Mouse (Mus musculus) thymus, adult 2 months (tissue): ENCODE measurements around the gene Rrp12. TPM values are rescaled to one million over a fixed set of nuclear protein-coding genes. Genes with fewer than 3 reads are reported as not detected.
"Not testable (repeated sequence)": the region's sequence is repeated elsewhere in the genome, so short reads cannot be mapped to it uniquely, and the experiment has no call there.

Experiments used
- DNase-seq: peaks from one replicate; pipeline ENCODE4 v3.0.0; 2021
- H3K27ac ChIP-seq: fragments of 200-500 bp; 2 replicates; pipeline ENCODE4 v1.5.1; 2012; ENCODE audit warnings: low read length, control low read depth; ENCODE audit not compliant: control insufficient read depth, insufficient read depth
- H3K27me3 ChIP-seq: fragments of 200-500 bp; 2 replicates; pipeline ENCODE4 v1.6.1; 2012; ENCODE audit warnings: mild to moderate bottlenecking, low read length, moderate library complexity, mixed read lengths; ENCODE audit not compliant: control insufficient read depth, insufficient read depth
- H3K36me3 ChIP-seq: fragments of 200-500 bp; 2 replicates; pipeline ENCODE4 v1.6.1; 2012; ENCODE audit warnings: mild to moderate bottlenecking, low read length, moderate library complexity; ENCODE audit not compliant: control insufficient read depth, insufficient read depth
- H3K4me1 ChIP-seq: fragments of 200-500 bp; replicated peaks from 2 replicates; pipeline ENCODE4 v1.6.1; 2012; ENCODE audit warnings: low read length; ENCODE audit not compliant: control insufficient read depth, insufficient read depth
- H3K4me3 ChIP-seq: fragments of 200-500 bp; 2 replicates; pipeline ENCODE4 v1.5.1; 2012; ENCODE audit warnings: mild to moderate bottlenecking, low read length, control low read depth, moderate library complexity; ENCODE audit not compliant: control insufficient read depth, insufficient read depth
- CTCF ChIP-seq: fragments of 200-500 bp; IDR thresholded peaks from 2 replicates; pipeline ENCODE4 v1.5.1; 2012; ENCODE audit warnings: mild to moderate bottlenecking, control low read depth, low read length, moderate library complexity, borderline replicate concordance; ENCODE audit not compliant: control insufficient read depth, poor library complexity, insufficient read depth; ENCODE audit errors: extremely low read depth
- POLR2A ChIP-seq: fragments of 200-500 bp; IDR thresholded peaks from 2 replicates; pipeline ENCODE4 v1.6.1; 2012; ENCODE audit warnings: mild to moderate bottlenecking, low read length, control low read depth, moderate library complexity; ENCODE audit not compliant: control insufficient read depth, poor library complexity, insufficient read depth; ENCODE audit errors: extremely low read depth
- WGBS: fragments of 180-500 bp; shearing (Covaris S2); methylation state at CpG from one replicate; pipeline ENCODE4 v1.1.7; 2018; 5-methylcytosine and 5-hydroxymethylcytosine counted together
- polyA plus RNA-seq: library from polyadenylated mRNA; depleted of rRNA; stranded (reverse); fragments of >200 nt; gene quantifications from 2 replicates; pipeline ENCODE4 v1.2.3, GENCODE M21; 2012

The Rrp12 gene
- polyA plus RNA-seq, 1 experiment: 9.7 TPM

- no peak for TF ChIP-seq CTCF
- no peak for TF ChIP-seq POLR2A
- no peak for DNase-seq
- H3K27ac ChIP-seq: no peak overlapping the region
Measured at GRCm38 (mm10) chr19:41894959-41895358, 1.0 kb downstream of the Rrp12 start.

GRCm38 (mm10) chr19:41888191-41888590 lies 7.8 kb downstream of the Rrp12 start:
- Histone ChIP-seq H3K36me3 (no peaks in the 10 kb centered on the region), H3K27me3 (no peaks in the 10 kb centered on the region)
- DNase-seq: no peak

More at GRCm38 (mm10) chr19:41894959-41895358, 1.0 kb downstream of the Rrp12 start:
- peak overlapping the region; percentile 61; the same call in 1 of the 2 replicates for H3K4me3 ChIP-seq
- H3K4me1 ChIP-seq: peaks cover 8% of the 10 kb centered on the region
- no peaks in the 10 kb centered on the region for H3K27me3 ChIP-seq
- 39% methylated on average over 7 of the region's 7 CpGs for WGBS
- H3K36me3 ChIP-seq: no peaks in the 10 kb centered on the region

GRCm38 (mm10) chr19:41883882-41884281 lies 12.1 kb downstream of the Rrp12 start:
- H3K27ac ChIP-seq: no peak overlapping the region
- no peaks in the 10 kb centered on the region for H3K4me1 ChIP-seq
- no peaks in the 10 kb centered on the region for H3K36me3 ChIP-seq
- DNase-seq: no peak
- WGBS: 95% methylated on average over 9 of the region's 9 CpGs
- no peak overlapping the region for H3K4me3 ChIP-seq
- no peaks in the 10 kb centered on the region for H3K27me3 ChIP-seq
- TF ChIP-seq POLR2A (no peak), CTCF (no peak)

More at GRCm38 (mm10) chr19:41888191-41888590, 7.8 kb downstream of the Rrp12 start:
- Histone ChIP-seq H3K27ac (no peak overlapping the region), H3K4me1 (no peaks in the 10 kb centered on the region), H3K4me3 (no peak overlapping the region)
- TF ChIP-seq CTCF (no peak), POLR2A (no peak)

- Histone ChIP-seq H3K4me1 (no peaks in the 10 kb centered on the region), H3K27me3 (no peaks in the 10 kb centered on the region), H3K36me3 (no peaks in the 10 kb centered on the region), H3K27ac (no peak overlapping the region), H3K4me3 (no peak overlapping the region)
- WGBS: 95% methylated on average over 4 of the region's 4 CpGs
- DNase-seq: no peak
- TF ChIP-seq CTCF (no peak), POLR2A (no peak)
Measured at GRCm38 (mm10) chr19:41881842-41882241, 14.1 kb downstream of the Rrp12 start.

GRCm38 (mm10) chr19:41874356-41874755 lies 21.6 kb downstream of the Rrp12 start:
- TF ChIP-seq POLR2A: no peak
- no peak for TF ChIP-seq CTCF
- Histone ChIP-seq H3K27ac (no peak overlapping the region), H3K27me3 (no peaks in the 10 kb centered on the region), H3K36me3 (no peaks in the 10 kb centered on the region), H3K4me3 (no peak overlapping the region; the same call in 1 of the 2 replicates), H3K4me1 (peaks cover 27% of the 10 kb centered on the region)
- 6% methylated on average over 14 of the region's 14 CpGs for WGBS
- peak; percentile 65 for DNase-seq

- TF ChIP-seq POLR2A (no peak), CTCF (no peak)
- no peak for DNase-seq
- H3K36me3 ChIP-seq: no peaks in the 10 kb centered on the region
- no peak overlapping the region for H3K27ac ChIP-seq
- H3K27me3 ChIP-seq: no peaks in the 10 kb centered on the region
- no peak overlapping the region for H3K4me3 ChIP-seq
- H3K4me1 ChIP-seq: peaks cover 27% of the 10 kb centered on the region
- WGBS: 97% methylated on average over 2 of the region's 2 CpGs
Measured at GRCm38 (mm10) chr19:41872285-41872684, 23.7 kb downstream of the Rrp12 start.

GRCm38 (mm10) chr19:41869946-41870345 lies 26.0 kb downstream of the Rrp12 start:
- H3K27ac ChIP-seq, H3K4me3 ChIP-seq, H3K27me3 ChIP-seq, H3K36me3 ChIP-seq: not testable (repeated sequence)
- peaks cover 15% of the 10 kb centered on the region for H3K4me1 ChIP-seq
- 74% methylated on average over 5 of the region's 5 CpGs for WGBS
- peak; percentile 6 for DNase-seq
